Mouse (Mus musculus): ENCODE measurements at regions not wholly inside any gene's neighbourhood (a gene's known extent, or its start where the extent isn't known, plus 50 kb on each side); places are given as distances from the start of the nearest gene placed in this dataset.
"Not testable (repeated sequence)": the region's sequence is repeated elsewhere in the genome, so short reads cannot be mapped to it uniquely, and the experiment has no call there.

DNA sequence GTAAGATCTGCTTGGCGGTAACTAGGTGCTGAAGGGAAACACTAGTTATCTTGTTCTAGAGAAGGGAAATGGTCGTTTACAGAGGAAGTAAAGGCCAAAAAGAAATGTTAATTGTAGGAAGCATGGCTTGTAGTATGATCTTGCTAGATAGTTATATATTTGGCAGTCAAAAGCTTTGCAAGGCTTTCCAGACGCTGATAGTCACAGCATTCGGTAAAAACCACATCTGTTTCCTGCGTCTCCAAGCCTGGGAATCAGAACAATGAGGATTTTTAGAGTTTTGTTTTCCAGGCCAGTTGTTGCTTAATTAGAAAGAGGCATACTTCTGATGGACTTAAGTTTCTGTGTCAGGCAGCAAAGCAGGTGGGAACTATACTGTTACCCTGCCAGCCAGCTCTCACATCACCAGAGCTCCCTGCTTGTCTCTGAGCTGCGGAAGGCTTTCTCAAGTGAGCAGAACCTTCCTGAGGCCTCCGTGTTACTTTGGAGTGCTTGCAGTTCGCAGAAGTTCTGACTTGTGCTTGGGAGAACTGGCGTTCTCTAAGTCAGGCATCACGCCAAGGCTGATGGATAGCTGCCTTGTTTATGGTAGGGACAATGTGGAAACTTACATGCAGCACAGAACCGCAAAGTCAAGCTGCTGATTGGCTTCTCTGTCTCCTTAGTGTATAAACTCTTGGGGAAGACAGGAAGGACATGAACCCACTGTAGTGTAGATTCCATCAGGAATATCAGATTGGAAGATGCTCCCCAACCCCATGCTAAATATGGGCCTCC lies 251.0 kb downstream of the Pros1 start:
- DNase-seq = no peak

DNA sequence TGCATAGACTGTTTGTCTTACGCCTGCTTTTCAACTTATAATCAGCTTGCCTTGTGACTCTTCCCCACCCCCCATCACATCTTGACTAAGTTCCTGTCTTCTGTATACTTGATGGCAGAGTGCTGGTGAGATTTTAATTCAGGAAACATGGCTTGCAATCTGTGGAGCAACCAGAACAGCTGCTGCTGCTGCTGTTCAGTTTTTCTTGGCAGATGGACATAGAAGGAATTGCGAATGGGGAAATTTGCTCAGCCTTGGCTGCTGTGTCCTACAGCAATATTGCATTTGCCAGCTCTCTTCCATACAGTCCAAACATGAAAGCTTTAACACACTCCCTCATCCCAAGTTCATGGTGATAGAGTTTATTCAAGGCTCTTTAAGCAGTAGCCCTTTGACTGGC lies 262.3 kb downstream of the Pros1 start:
- DNase-seq = peak; percentile 31

DNA sequence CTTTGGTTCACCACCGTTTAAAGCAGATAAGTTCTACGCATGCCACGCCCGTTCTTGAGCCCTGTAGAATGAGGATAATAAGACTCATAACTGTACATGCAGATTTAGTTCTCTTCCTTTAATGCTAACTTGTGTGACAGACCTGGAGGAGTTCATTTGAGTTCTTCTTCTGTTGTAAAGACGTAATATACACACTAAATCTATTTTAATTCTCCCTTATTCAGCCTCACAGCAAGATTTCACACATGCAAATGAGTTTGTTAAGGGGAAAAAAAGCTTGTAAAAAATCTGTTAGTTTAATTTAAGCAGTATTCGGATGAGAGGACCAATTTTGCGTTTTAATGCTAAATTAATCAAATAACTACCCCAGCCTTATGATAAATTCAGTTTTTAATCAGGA lies 264.6 kb downstream of the Pros1 start:
- no peak for DNase-seq

DNA sequence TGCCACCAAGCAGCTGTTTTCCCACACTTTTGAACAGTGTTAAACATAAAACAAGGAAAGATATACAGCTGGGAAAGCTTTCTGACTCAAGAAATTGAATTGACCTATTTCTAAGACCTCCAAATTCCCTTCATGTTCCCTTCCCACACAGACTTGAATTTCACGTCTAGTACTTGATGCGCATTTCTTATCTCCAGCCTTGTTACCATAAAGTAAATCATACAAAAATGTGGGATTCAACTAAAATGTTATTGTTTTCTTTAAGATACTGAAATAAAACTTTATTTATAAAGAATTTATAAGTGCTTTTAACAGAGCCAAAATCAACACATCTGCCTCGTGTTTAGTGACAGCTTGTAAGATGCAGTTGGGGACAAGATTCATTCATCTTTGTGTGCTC lies 289.7 kb downstream of the Pros1 start:
- DNase-seq = no peak

DNA sequence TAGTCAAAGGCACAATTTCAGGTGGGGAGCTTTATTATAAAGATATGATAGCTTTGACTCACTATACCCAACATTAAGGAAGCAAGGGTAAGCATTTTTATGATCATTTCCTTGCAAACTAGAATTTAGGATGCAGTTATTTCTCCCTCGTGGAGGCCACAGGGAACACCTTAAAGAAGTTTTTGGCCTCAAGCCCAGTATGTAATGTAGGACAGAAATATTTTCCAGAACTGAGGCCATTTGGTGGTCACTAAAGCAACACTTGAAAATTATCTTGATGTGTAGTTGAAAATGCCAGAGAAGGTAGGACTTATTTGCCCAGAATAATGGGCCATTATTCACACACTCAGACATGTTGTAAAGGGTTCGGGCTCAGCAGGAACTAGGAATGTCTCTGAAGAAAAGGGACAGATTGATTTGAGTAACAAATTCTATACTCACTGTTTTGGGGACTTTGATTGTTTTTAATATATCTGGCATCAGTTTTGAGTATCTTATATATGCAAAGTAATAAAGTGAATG lies 301.3 kb downstream of the Pros1 start:
- DNase-seq = no peak

DNA sequence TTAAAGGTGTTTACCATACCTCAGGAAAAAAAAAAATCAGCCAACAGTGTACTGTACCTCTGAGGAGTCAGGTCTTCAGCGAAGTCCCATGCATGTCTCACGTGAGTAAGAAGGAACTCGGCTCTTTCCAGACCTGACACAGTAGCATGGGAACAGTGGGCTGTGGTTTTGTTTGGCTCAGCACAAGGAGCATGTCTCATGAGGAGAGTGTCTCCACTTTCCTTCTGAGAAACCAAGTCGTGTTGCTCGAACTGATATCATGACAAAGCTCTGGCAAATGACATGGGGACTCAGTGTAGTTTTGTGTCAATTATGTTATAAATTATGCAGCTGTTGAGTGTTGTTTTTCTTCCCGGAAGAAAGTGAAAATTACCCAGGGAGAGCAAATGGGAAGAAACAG lies 316.0 kb downstream of the Pros1 start:
- DNase-seq = no peak

DNA sequence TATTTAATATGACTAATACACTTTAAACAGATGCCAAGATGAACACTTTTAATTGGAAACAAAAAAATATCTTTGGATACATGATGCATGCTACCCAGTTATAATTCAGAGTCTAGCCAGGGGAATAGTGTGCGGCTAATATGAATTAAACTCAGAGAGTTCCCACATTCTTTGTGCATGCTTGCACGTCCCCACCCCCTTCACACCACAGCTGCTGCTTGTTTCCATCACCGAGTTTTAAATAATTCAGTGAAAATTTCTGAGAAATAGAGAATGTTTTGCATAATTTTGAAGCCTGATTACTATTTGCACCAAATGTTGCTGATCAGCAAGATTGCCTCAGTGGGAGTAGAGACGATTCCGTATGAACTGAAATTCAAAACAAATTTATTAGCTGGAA lies 325.1 kb downstream of the Pros1 start:
- peak; percentile 5 for DNase-seq

DNA sequence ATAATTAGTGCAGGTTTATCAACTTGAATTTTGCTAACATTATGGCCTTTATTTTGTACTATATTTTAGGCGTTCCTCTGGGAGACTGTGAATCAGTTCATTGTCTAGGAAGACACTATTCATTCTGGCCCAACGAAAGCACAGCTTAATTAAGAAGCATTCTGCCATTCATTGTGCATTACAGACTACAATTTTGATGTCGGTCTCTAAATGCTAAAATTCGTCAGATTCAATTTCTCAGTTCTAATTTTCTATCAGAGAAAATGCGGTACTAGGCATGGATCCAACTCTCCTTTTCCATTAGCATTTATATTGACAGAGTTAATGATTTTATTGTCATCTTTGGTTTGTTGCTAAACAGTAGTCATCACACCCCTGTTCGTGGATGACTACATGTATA lies 337.1 kb downstream of the Pros1 start:
- DNase-seq = no peak

DNA sequence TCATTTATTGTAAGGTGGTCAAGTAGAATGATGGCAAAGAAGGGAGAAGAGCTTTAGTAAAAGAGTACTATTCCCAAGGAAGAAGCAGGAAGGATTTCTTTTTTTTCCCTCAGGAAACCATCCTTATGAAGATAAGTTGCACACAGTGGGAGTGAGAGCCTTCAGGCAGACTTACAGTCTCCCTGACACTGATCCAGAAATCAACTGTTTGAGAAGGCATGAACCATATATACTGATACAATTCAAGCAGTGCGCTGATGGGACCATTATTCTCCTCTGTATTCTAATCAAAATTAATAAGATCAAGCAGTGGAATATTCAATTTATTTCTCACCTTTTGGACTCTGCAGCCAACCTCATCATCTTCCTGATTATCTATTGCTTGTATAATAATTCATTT lies 337.5 kb downstream of the Pros1 start:
- no peak for DNase-seq

DNA sequence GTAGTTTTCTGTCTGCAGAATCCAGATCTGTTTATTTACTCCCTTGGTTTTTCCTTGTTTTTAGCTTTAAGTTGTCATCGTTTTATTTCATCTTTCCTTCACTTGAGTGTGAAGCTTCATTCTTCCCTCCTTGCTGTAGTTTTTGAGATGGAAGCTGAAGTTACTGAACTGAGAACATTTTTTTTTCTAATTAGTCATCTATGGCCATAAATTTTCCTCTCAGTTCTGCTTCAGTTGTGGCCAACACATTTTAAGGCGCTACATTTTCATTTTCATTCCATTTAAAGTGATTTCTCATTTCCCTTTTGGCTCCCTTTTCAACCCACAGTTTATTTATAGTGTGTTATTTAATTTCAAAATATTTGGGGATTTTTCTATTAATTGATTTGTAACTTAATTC lies 340.5 kb downstream of the Pros1 start:
- DNase-seq = no peak

DNA sequence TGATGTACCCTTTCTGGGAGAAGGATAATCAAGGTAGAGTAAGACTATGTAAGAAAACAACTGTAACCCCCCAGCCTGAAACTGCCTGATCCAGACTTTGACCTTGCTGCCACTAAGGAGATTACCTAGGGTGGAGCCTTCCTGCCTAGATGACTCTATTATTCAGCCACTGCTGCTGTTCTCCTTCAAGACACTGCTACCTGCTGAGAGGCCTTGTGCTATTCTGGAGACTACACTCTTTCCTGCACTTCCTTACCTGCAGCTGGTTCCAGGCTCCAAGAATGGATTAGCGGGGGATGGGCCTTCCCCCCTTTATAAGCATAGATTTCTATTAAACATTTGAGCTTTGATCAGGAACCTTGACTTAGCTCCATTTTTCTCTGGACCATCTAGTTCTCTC lies 359.4 kb downstream of the Pros1 start:
- DNase-seq = not testable (repeated sequence)

DNA sequence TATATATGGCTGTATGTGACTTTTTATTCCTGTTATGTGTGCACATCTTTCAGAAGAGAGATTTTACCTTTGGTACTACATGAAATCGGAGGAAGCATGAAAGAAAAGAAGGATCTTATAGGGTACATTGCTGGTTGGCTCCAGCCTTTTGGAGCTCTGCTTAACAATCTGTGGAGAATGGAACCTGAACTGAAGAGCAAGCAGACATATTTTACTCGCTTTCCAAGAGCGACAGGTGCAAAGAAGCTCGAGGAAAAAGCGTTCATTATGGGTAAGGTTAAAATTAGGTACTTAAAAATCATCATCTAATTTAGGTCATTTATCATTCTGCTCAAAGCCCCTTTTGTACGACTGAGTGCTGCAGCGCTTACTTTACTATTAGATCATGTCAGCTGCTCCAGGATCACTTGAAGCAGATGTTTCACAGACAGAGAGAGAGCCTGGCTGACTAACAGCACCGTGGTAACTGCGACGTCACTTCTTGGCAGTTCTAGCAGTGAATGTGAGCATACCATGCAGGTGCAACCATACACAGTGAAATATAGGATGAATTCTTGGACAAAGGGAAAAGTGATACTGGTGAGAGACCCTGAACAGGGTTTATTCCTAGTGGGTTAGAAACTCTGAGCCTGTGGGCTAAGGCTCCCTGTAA lies 366.2 kb downstream of the Pros1 start:
- DNase-seq = peak; percentile 13

DNA sequence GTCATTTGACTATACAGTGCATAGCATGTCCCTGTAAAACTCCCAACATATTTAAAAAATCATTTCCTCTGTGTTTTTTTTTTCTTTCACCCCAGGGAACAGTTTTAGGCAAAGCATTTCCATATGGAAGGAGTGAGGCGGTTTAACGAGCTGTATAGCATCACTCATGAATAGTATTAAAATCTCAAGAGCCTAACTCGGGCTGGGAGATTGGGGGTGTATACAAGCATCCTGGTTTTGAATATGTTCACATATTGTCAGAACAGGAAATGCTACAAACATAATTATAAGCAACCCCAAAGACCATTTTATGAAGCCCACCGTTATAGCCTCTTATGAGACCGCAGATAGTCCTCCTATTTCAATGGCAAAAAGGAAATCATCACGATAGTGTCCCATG lies 370.5 kb downstream of the Pros1 start:
- no peak for DNase-seq

DNA sequence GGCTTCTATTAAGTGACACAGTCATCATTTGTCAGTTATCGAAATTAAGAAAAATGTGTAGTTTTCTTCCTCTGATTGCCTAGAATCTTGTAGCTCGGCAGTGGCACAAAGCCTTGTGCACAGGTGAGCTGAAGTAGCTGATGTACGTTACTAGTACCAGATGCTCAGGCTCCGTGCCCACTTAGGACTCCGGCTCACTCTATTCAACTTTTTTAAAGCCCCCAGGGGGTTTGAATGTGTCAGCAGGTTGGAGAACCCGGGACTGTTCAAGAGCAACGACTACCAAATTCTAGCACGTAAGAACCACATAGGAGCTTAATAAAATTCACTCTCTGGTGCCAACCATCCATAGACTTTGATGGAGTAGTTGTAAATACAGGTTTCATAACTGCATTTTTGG lies 371.0 kb downstream of the Pros1 start:
- no peak for DNase-seq

DNA sequence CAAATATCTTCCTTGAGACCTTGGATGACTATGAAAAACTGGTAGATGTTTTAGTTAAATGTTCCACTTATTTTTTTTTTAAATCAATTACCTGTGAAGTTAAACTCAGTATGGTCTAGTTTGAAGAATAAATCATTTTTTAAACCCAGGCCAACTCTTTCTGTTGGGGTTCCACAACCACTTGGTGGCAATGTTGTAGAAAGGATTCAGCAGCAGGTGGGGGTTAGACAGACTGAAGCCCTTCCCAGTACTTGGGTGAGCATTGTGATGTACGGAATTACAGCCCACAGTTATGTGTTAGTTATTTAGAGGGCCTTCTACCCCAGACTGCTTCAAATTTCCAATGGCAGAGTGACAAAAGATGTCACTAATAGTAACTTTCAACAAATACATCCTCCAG lies 375.0 kb downstream of the Pros1 start:
- no peak for DNase-seq

DNA sequence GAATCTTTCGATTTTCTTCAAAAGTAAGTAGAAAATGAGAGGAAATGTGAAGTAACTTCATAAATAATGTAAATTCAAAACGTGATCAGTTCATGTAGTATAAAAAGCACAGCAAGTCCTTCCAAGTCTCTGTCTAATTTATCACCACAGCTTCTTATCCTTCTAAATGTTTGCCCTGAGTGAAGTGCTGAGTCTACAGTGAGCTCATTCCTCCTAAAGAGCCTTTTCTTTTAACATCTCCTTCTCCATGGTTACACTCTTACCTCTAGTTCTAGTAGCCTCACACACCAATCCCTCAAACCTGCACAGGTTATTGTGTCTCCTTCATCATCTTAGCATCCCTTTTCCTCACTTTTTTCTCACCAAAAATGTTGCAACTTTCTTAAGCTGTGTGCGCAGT lies 375.5 kb downstream of the Pros1 start:
- DNase-seq = no peak

DNA sequence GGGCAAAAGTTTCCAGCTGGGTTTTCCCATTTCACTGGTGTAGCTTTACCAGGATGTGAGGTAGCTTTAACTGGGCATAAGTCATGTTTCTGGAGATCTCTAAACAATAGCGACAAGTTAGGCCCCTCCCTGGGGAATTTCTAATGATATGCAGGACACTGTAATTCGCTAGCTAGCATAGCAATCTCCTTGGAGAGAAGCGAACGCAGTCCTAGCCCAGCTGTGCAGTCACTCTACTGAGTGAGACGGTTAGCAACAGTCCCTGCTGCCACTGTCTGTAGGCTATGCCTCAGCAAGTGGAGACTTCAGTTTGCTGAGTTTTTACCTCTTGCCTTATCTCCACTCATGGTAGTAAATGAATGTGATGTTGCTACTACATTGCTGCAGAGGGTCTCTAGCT lies 416.1 kb downstream of the Pros1 start:
- DNase-seq = no peak

DNA sequence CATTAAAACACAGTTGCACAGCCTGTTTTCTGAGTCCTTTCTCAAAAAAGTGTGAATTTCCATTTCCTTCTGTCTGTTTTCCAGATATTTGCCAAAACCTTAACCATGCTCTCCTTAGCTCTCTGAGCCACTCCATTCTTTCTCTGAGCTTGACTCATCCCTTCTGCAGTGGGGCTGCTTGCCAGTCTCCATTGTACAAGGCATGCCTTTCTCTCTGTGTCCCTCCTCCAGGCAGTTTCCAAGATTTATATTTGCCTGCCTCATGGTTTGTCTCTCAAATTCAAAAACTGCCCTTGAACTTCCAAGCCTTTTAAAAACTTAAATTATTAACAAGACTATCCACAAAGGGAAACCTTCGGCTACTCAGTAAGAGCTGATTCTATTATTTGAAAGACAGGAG lies 423.4 kb downstream of the Pros1 start:
- no peak for DNase-seq

DNA sequence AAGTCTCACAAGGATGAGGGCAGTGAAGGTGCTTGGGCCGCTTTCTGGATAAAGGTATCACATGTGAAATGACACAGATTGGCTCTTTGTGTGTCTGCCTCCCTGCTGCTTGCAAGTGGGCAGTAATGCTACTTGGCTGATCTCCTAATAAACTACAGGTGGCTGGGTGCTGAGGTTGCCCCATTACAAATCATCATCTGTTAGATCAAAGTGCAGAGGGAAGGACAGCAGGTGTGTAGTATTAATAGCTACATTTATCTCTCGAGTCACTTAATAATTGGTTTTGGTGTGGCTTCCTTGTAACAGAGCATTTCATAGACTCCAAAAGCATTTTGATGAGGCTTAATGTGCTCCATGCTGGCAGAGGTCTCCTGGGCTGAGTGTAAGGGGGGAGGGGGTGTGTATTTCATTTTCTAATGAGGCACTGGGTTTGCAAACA lies 424.2 kb downstream of the Pros1 start:
- DNase-seq = no peak

DNA sequence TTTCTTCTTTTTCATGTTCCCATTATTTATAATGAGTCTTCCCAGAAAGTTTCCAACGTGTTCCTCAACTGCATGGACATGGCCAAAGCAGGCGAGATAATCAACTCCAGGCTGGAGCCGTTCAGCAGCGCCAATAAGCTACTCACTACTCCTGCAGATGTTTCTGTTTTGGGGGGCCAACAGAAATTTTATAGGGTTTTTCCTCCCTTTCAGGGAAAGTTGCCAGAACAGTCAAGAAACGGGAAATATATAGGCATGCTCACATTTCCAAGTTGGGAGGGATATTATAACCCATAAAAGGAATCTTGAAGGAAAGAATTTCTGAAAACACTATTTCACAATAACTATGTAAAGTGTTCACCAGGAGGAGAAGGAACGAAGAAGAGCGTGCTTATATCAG lies 433.5 kb downstream of the Pros1 start:
- no peak for DNase-seq

DNA sequence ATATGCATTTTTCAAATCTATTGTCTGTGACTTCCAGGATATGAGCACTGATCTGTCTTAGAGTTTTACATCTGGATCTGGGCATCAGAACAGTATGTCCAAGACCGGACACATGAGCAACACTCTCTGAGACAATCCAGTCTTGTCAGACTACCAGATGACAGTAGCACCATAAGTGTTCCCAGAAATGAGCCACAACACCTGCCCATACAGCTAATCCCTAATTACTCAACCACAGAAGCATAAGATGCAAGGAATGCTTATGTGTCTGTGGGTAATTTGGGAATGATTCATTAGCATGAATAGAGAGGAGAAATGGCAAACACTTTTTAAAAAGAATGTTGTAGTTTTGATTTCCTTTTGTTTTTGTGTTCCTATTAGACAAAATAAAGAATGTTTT lies 457.6 kb downstream of the Pros1 start:
- no peak for DNase-seq

DNA sequence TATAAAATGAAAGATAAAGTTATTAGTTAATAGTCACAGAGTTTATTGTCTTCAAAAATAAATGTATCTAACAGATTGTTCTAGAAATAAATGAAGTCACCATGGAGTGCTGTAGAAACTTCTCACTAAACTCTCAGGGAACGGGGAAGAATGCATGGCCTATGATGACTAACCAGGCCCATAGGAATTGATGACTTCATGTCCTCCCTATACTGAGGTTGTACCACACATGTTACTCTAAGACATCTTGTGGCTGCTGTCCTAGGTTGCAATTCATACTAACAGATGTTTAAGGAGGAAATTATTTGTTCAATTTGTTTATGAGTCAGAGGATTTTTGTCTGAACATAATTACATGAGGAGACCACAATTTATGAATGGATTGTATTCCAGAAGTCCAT lies 459.4 kb downstream of the Pros1 start:
- no peak for DNase-seq

DNA sequence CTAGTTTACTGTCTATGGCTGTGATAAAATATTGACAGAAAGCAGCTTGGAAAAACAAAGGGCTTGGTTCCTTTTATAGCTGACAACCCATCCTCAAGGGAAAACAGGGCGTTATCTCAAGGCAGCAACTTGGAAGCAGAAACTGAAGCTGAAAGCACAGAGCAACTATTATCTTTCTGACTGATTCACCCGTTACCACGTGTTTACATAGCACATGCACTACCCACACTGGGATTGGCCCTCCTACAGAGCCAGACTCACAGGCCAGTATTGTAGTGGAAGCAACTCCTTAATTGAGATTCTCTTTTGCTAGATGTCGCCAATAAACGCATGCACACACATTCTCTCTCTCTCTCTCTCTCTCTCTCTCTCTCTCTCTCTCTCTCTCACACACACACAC lies 465.5 kb downstream of the Pros1 start:
- DNase-seq = no peak

DNA sequence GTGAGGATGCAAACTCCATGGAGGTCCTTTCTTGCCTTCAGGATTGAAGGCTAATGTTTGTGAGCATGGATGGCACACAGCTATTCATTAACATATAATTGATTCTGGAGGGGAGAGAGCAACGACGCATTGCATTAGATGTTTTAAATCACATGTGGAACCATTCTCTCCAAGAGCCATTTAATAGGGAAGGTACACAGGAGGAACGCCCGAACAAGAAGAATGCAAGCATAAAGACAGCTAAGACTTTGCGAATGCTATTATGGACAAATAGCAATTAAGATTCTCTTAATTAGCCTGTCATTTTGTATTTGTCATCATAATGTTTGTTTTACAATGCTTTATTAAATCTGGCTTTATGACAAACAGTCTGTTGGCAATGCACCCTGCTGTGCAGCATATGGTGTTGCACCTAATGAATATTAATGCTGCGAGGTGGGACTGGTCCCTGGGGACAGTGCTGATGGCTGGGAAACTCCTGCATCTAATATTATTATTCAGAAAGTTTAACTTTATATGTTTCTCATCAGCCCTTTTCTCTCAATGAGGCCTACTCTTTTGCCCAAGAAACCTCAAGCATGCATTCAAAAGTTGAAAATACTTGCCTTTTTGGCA lies 497.5 kb downstream of the Pros1 start:
- DNase-seq = no peak

Measured in right cerebral cortex, postnatal 25 days (tissue).